Mouse (Mus musculus) liver, embryonic 16.5 days (tissue): ENCODE results near the gene Iqgap2. TPM values are rescaled to one million over a fixed set of nuclear protein-coding genes. Genes with fewer than 3 reads are reported as not detected.

Source experiments
- ATAC-seq: fragments of 200-750 bp; cut with Nextera tagmentation; 2 replicates; pipeline ENCODE4 v1.8.0; 2017; ENCODE audit warnings: low read depth, mild to moderate bottlenecking, moderate number of reproducible peaks, moderate library complexity
- H3K27ac ChIP-seq: fragments of 300-500 bp; sonication (generic); 2 replicates; pipeline ENCODE4 v1.5.1; 2014; ENCODE audit warnings: mild to moderate bottlenecking, low read length
- H3K27me3 ChIP-seq: fragments of 300-500 bp; sonication (generic); 2 replicates; pipeline ENCODE4 v1.6.1; 2014; ENCODE audit warnings: low read depth, low read length, mixed read lengths; ENCODE audit not compliant: control insufficient read depth, insufficient read depth
- H3K36me3 ChIP-seq: fragments of 300-500 bp; sonication (generic); 2 replicates; pipeline ENCODE4 v1.6.1; 2014; ENCODE audit warnings: mild to moderate bottlenecking; ENCODE audit not compliant: control insufficient read depth, insufficient read depth
- H3K4me1 ChIP-seq: fragments of 300-500 bp; sonication (generic); 2 replicates; pipeline ENCODE4 v1.6.1; 2014; ENCODE audit warnings: low read depth, low read length, mixed read lengths; ENCODE audit not compliant: control insufficient read depth
- H3K4me2 ChIP-seq: fragments of 300-500 bp; sonication (generic); 2 replicates; pipeline ENCODE4 v1.6.1; 2014; ENCODE audit warnings: low read depth, low read length, mixed read lengths
- H3K4me3 ChIP-seq: fragments of 300-500 bp; sonication (generic); 2 replicates; pipeline ENCODE4 v1.5.1; 2014; ENCODE audit warnings: low read depth, mild to moderate bottlenecking, low read length
- H3K9ac ChIP-seq: fragments of 300-500 bp; sonication (generic); 2 replicates; pipeline ENCODE4 v1.6.1; 2014; ENCODE audit warnings: low read depth, low read length
- H3K9me3 ChIP-seq: fragments of 300-500 bp; sonication (generic); replicated peaks from 2 replicates; pipeline ENCODE4 v1.6.1; 2016; ENCODE audit warnings: low read length; ENCODE audit not compliant: control insufficient read depth
- WGBS: fragments of 180-500 bp; shearing (Covaris S2); extraction: QIAGEN DNeasy Blood & Tissue Kit; methylation state at CpG from one replicate; pipeline ENCODE4 v1.1.7; 2014; ENCODE audit not compliant: insufficient replicate concordance; 5-methylcytosine and 5-hydroxymethylcytosine counted together
- polyA plus RNA-seq: library from polyadenylated mRNA; unstranded; fragments of >200 nt; fragmentation: Nextera tagmentation; extraction: Ambion mirVana; gene quantifications from 2 replicates; pipeline ENCODE4 v1.2.1, GENCODE M21; 2015

Gene Iqgap2
- polyA plus RNA-seq = 19.3 and 20.3 TPM in 2 replicates

DNA sequence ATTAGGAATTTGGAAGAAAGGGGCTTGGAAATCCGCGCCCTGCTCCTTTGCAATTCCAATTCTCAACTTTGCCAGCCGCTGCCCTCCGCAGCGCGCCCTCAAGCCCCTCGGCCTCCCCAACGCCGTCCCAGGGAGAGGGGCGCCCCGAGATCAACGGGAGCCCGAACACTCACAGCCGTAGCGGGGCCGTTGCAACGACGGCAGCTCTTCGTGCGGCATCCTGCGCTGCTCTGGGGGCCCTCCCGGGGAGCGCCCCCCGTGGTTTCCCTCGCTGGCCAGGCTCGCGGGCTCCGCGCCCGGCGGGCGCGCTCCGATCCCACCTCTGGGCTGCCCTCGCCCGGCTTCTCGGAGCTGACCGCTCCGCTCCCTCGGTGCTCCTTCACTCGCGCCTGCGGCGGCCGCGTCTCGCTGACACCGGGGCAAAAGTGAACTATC lies at the start of gene Iqgap2:
TSS of gene Iqgap2 (minus strand) at position 432 of the 435 bp plus-strand sequence.
- Histone ChIP-seq H3K4me2 (peak within 1 kb of the TSS; percentile 95), H3K27ac (peak within 1 kb of the TSS; percentile 86), H3K27me3 (no peaks in the 10 kb centered on the region), H3K4me3 (peak within 1 kb of the TSS; percentile 71), H3K4me1 (peaks cover 19% of the 10 kb centered on the region), H3K36me3 (no peaks in the 10 kb centered on the region), H3K9me3 (no peaks in the 10 kb centered on the region), H3K9ac (peak within 1 kb of the TSS; percentile 75)
- under 1% methylated on average over 40 of the region's 48 CpGs for WGBS
- ATAC-seq = no peak

DNA sequence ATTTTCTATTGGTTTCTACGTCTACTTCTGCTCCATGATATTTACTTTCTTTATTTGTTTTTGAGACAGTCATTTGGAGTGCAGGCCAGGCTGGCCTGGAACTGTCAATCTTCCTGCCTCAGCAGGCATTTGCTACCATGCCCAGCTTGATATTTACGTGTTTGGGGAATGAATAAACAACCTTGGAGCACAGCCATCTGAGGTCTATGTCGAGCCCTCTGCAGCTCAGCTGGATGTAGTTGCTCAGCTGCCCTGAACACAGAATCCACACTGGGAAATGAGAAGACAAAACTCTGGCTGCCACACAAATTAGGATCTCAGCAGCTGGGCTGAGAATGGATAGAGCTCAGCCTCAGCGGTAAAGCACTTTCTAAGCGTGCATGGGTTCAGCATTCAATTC lies 49.1 kb upstream of the Iqgap2 start:
- H3K9me3 ChIP-seq = no peaks in the 10 kb centered on the region
- no peak overlapping the region for H3K4me3 ChIP-seq
- no peak overlapping the region for H3K27ac ChIP-seq
- H3K4me1 ChIP-seq = no peaks in the 10 kb centered on the region; the same call in 1 of the 2 replicates
- 56% methylated on average over 5 of the region's 5 CpGs for WGBS
- no peaks in the 10 kb centered on the region for H3K36me3 ChIP-seq
- no peak for ATAC-seq
- no peak overlapping the region for H3K4me2 ChIP-seq
- H3K9ac ChIP-seq = no peak overlapping the region
- H3K27me3 ChIP-seq = no peaks in the 10 kb centered on the region

DNA sequence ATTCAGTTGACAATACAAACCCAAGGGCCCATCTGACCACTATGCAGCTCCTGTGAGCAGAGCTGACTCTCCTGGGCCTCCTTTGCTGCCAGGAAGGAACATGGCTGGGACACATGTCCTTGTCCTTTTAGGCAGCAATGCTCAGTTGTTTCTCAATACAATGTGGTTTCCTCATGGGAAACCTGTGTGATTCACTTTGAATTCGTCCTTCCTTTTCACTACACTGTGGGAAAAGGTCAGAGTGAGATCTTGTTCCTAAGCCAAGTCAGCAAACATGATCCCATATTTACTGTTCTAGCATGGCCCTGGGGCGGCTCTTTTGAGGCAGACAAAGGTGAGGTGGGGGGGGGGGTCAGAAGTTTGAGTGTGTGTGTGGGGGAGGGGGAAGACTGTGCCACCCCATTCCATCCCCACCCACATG lies 32.5 kb upstream of the Iqgap2 start:
- Histone ChIP-seq H3K4me3 (no peak overlapping the region), H3K4me2 (no peak overlapping the region), H3K9me3 (0 out of 2 replicates have a peak, but pooled peaks cover 3% of the 10 kb centered on the region), H3K27ac (peak overlapping the region; percentile 16), H3K4me1 (no peaks in the 10 kb centered on the region), H3K36me3 (no peaks in the 10 kb centered on the region), H3K27me3 (no peaks in the 10 kb centered on the region), H3K9ac (no peak overlapping the region)
- ATAC-seq = peak; percentile 71
- WGBS = 48% methylated on average over 2 of the region's 2 CpGs

DNA sequence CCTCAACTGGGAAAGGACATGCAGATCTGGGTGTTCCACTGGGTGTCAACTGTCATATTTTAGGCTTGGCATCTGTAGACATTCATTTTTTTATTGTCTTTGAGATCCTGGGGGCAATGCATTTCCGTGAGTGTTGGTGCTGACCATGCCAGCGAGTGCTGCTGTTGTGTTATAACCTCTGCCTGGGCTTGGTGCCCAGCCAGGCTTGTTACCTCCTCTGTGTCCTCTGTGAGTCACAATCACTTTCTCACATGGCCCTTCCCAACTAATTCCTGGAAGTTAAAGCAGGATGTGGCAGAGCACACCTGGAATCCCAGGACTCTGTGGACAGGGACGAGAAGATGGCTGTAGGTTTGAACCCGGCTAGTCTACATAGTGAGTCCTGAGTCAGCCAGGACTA lies 30.9 kb upstream of the Iqgap2 start:
- Histone ChIP-seq H3K9me3 (0 out of 2 replicates have a peak, but pooled peaks cover 3% of the 10 kb centered on the region), H3K9ac (no peak overlapping the region), H3K27me3 (no peaks in the 10 kb centered on the region), H3K4me1 (no peaks in the 10 kb centered on the region), H3K27ac (no peak overlapping the region), H3K4me2 (no peak overlapping the region), H3K4me3 (no peak overlapping the region), H3K36me3 (no peaks in the 10 kb centered on the region)
- no peak for ATAC-seq
- WGBS = 65% methylated on average over 4 of the region's 4 CpGs

DNA sequence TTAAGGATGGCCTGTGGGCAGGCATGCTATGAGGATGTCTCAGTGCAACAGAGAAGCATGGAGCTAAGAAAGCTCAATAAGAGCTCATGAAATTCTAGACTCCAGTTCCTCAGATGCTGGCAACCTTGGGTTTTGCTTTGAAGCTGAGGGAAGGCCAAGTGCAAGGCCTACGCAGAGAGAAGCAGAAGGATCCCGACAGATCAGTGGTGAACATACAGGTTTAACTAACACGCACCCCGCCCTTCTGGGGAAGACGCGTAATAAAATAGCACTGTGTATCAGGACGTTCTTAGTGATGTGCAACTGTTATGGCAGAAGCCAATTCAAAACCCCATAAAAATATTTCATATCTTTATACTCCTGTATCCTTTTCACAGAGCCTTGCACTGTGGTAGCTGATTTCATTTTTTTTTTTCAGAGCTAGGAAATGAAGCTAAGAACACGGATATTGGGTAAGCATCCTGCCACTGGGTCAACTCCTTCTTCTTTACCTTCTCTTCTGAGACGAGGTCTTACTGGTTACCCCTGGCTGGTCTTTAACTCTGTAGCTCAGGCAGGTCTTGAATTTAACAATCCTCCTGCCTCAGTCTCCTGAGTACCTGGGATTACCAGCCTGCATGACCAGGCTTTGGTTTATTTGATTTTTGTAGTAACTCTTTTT lies 27.0 kb upstream of the Iqgap2 start:
- no peak for ATAC-seq
- Histone ChIP-seq H3K27ac (no peak overlapping the region), H3K9me3 (0 out of 2 replicates have a peak, but pooled peaks cover 3% of the 10 kb centered on the region), H3K27me3 (no peaks in the 10 kb centered on the region), H3K4me2 (no peak overlapping the region), H3K4me3 (no peak overlapping the region), H3K36me3 (no peaks in the 10 kb centered on the region), H3K4me1 (no peaks in the 10 kb centered on the region), H3K9ac (no peak overlapping the region)
- 74% methylated on average over 9 of the region's 9 CpGs for WGBS

DNA sequence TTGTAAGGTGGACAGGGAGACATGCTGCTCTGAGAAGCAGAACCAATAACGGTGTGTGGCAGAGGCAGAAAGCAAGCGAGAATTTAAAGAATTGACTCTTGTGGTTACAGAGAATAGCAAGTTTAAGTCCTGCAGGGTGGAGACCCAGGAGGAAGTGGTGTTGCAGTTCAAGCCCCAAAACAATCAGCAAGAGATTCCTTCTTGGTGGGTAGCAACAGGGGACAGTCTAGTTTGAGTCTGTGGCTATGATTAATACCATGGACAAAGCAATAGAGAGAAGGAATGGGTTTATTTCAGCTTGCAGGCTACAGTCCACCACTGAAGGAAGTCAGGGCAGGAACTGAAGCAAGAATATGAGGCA lies 21.3 kb upstream of the Iqgap2 start:
- WGBS = 28% methylated on average over 2 of the region's 2 CpGs
- Histone ChIP-seq H3K36me3 (no peaks in the 10 kb centered on the region), H3K27ac (no peak overlapping the region), H3K27me3 (no peaks in the 10 kb centered on the region), H3K4me1 (peaks cover 3% of the 10 kb centered on the region; the same call in 1 of the 2 replicates), H3K9me3 (no peaks in the 10 kb centered on the region), H3K9ac (no peak overlapping the region), H3K4me2 (no peak overlapping the region), H3K4me3 (no peak overlapping the region)
- ATAC-seq = no peak

DNA sequence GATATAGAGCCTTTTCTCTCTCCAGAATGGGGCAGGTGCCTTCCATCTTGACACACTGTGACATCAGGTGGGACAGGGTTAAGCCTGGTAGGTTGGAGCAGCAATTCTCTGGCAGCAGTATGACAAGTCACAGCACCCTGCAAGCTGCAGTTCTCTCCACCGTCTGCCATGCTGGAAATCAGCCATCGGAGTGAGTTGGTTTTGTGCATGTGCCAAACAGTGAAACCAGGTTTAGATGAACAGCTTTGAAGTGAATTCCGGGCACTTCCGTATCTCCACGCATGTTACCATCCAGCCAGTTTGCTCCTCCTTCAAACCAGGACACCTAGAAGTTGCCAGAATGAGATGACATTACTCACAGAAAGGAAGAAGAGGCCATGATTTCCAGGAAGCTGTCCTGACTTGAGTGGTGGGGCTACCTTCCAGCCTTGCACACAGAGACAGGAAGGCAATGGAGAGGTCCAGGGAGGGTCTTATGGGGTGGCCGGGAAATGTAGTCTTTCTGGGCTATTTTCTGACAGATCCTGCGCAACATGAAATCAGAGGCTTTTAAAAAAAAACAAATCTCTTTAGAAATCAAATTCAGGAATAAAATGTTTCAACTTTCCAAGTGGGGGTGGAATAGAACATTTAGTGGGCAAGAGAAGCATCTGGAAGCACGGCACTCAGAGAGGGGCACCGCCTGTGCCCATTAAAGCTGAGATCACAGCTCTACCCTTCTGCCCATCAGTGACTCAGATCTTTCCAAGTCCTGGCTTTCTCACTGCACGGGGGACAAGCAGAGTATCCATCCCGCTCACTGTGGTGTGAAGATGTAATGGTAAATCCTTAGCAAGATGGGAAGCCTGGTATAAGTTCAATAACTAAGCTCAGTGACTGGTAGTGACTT lies 20.7 kb upstream of the Iqgap2 start:
- Histone ChIP-seq H3K4me3 (no peak overlapping the region), H3K36me3 (no peaks in the 10 kb centered on the region), H3K4me1 (peaks cover 3% of the 10 kb centered on the region; the same call in 1 of the 2 replicates), H3K27me3 (no peaks in the 10 kb centered on the region), H3K9ac (no peak overlapping the region), H3K9me3 (no peaks in the 10 kb centered on the region), H3K4me2 (no peak overlapping the region), H3K27ac (no peak overlapping the region)
- no peak for ATAC-seq
- WGBS = 59% methylated on average over 11 of the region's 11 CpGs

DNA sequence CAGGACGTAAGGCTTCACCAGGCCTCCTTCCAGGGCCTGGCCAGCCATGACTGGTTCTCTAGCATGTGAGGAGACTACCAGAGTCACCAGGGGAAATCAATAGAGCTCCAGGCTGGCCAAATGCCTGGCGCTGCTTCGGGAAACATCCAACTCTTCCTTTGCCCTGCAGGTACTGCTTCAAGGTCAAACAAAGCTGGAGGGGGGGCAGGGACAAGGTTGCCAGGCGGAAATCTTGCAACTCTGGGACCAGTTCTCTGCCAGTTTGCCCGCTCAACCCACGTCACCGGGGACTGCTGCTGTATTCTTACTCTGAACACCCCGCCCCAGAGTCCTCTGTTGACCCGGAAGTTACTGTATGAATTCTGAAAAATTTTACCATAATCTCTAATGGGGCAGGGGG lies 18.5 kb upstream of the Iqgap2 start:
- 50% methylated on average over 9 of the region's 9 CpGs for WGBS

DNA sequence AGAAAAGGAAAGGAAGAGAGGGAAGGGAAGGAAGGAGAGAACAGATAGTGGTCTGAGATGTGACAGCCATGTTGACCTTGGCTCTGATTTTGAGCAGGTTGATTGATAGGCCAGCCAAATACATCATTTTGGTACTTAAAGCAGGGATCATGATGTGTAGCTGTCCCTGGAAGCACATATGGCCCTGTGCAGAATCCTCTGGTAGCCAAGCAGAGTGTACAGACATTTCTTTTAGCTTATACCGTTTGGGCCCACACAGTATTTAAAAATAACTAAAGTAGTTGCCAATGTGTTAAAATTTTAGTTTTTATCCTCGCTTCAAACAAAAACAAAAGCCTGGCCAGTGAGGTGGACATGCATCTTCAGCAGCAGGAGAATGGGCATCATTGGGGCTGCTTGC lies 17.5 kb upstream of the Iqgap2 start:
- ATAC-seq = no peak
- Histone ChIP-seq H3K9me3 (no peaks in the 10 kb centered on the region), H3K9ac (no peak overlapping the region), H3K27ac (no peak overlapping the region), H3K4me1 (peaks cover 3% of the 10 kb centered on the region; the same call in 1 of the 2 replicates), H3K4me2 (no peak overlapping the region), H3K27me3 (no peaks in the 10 kb centered on the region), H3K36me3 (no peaks in the 10 kb centered on the region), H3K4me3 (no peak overlapping the region)
- WGBS = 52% methylated on average over 2 of the region's 2 CpGs

More for the DNA sequence above, 18.5 kb upstream of the Iqgap2 start:
- Histone ChIP-seq H3K4me2 (no peak overlapping the region), H3K27me3 (no peaks in the 10 kb centered on the region), H3K36me3 (no peaks in the 10 kb centered on the region), H3K9ac (no peak overlapping the region), H3K4me1 (peaks cover 3% of the 10 kb centered on the region; the same call in 1 of the 2 replicates), H3K27ac (no peak overlapping the region), H3K4me3 (no peak overlapping the region), H3K9me3 (no peaks in the 10 kb centered on the region)
- no peak for ATAC-seq
